Mouse (Mus musculus) kidney, adult 2 months (tissue): ENCODE data around the gene Fastkd1.

ENCODE experiments used
- CTCF ChIP-seq: fragments of 200-500 bp; conservative IDR thresholded peaks from 2 replicates; pipeline ENCODE4 v1.5.1; 2011; ENCODE audit warnings: low read depth, mild to moderate bottlenecking, control low read depth, low read length, moderate library complexity, mixed read lengths; ENCODE audit not compliant: insufficient read depth, insufficient read length
- POLR2A ChIP-seq: fragments of 200-500 bp; IDR thresholded peaks from one replicate; pipeline ENCODE4 v1.6.1; 2011; ENCODE audit warnings: low read depth, low read length, control low read depth

GRCm38 (mm10) chr2:69640100-69640499 is 73.2 kb downstream of the Fastkd1 start:
- TF ChIP-seq POLR2A: no peak
- no peak for TF ChIP-seq CTCF
